Mouse (Mus musculus): Measurements from ENCODE around the gene Rgsl1.
"Not testable (repeated sequence)": the region's sequence is repeated elsewhere in the genome, so short reads cannot be mapped to it uniquely, and the experiment has no call there.

The Rgsl1 gene

GRCm38 (mm10) chr1:153844042-153844441, at the start of gene Rgsl1:
TSS of gene Rgsl1 (minus strand) at chr1:153844142.
- no peak for DNase-seq (ENCODE audit: low spot score)

GRCm38 (mm10) chr1:153891442-153891841, 47.5 kb upstream of the Rgsl1 start, which contains the start of gene Teddm1a:
TSS of gene Teddm1a (plus strand) at chr1:153891742.
- no peak for DNase-seq (ENCODE audit: low spot score)

GRCm38 (mm10) chr1:153890121-153890520, 46.2 kb upstream of the Rgsl1 start:
- no peak for DNase-seq (ENCODE audit: low spot score)

DNA sequence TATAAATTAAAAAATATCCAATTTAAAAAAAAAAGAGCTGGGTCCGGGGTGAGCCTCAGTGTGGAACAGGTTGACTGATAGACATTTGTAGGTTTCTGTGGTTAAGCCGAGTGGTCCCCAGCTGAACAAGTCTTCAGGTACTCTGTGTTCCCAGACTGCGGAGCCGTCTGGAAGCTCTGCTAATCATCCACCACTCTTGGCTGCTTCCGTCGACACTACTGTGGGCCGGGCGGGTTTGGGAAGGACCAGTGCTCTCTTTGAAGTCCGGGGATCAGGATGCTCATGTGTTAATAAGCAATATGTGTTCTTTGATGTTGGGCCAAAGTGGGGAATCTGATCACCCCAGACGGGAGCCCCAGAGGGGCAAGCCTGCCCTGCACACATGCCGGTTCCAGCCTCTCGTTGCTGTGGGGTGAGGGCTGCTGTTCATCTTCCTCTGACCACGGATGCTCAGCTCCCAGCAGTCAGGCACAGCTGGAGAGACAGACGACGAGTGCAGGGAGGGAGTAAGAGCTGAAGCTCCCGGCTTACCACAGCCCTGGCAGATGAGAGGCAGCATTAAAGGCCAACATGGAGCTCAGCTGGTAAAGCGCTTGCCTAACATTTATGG, 42.2 kb upstream of the Rgsl1 start:
- DNase-seq (ENCODE audit: low spot score), result no peak

- not testable (repeated sequence) for DNase-seq (ENCODE audit: low spot score)
These were observed 36.4 kb upstream of the Rgsl1 start for GRCm38 (mm10) chr1:153880391-153880790.

GRCm38 (mm10) chr1:153874045-153874444, 30.1 kb upstream of the Rgsl1 start, which contains the start of gene Teddm1b:
TSS of gene Teddm1b (plus strand) at chr1:153874345.
- no peak for DNase-seq (ENCODE audit: low spot score)

GRCm38 (mm10) chr1:153855946-153856345, 12.0 kb upstream of the Rgsl1 start:
- no peak for DNase-seq (ENCODE audit: low spot score)

- not testable (repeated sequence) for DNase-seq (ENCODE audit: low spot score)
These were observed 8.8 kb upstream of the Rgsl1 start for GRCm38 (mm10) chr1:153852696-153853095.

GRCm38 (mm10) chr1:153846867-153847266, 2.9 kb upstream of the Rgsl1 start:
- DNase-seq (ENCODE audit: low spot score), result no peak

- no peak for DNase-seq (ENCODE audit: low spot score)
These were observed 2.5 kb upstream of the Rgsl1 start for GRCm38 (mm10) chr1:153846420-153846819.

DNA sequence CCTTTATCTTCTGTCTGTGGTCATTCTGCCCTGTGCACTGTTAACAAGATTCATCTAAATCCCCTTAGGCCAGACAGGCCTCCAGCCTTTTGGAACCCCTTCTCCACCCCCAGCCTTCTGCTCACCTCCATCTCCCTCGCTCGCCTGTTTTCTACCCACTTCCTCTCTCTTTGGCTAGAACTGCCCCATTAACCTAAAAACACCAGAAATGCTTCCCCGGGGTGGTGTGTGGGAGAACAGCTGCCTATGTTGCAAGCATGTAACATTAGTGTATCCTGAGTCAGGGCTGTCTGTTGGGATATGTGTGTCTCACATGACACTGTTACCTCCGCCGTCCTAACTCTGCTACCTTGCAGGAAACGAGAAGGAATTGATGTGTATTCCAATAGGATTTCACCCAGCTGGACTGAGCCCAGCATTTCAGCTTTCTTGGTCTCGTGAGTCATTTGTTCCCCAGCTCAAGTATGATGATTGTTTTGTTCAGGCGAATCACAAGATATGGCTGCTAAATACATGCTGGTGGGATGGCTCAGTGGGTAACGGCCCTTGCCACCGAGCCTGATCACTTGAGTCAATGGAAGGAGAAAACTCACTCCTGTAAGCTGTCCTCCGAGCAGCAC, 1.7 kb downstream of the Rgsl1 start:
- DNase-seq (ENCODE audit: low spot score), result peak; percentile 20

DNA sequence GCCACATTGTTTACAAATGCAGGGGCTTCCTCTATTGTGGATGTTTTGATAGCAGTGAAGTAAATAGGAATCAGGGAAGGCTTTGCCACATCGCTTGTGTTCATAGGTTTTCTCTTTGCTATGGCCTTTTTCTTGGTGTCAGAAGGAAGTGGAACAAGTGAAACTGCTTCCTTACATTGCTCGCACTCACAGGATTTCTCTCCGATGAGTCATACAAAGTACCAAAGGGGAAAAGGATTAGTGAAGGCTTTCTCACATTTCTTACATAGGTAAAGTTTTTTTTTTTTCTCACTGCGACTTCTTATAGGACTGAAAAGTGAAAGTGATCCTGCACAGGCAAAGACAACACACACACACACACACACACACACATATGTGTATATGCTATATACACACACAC, 7.9 kb downstream of the Rgsl1 start:
- DNase-seq (ENCODE audit: low spot score), result no peak

DNA sequence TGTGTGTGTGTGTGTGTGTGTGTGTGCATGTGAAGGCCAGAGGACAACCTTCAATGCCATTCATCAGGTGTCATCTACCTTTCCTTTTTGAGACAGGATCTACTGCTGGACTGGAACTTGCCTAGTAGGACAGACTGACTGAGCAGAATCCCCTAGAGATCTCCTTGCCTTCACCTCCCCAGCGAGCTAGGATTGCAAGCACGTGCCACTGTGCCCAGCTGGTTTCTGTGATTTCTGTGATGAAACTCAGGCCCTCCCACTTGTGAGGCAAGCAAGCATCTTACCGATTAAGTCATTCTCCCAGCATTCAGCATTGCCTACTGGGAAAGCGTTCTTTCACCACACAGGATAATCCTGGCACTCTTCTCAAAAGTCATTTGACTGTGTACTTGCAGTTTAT, 13.2 kb downstream of the Rgsl1 start:
- no peak for DNase-seq (ENCODE audit: low spot score)

GRCm38 (mm10) chr1:153820216-153820615, 23.7 kb downstream of the Rgsl1 start:
- DNase-seq (ENCODE audit: low spot score), result no peak

DNA sequence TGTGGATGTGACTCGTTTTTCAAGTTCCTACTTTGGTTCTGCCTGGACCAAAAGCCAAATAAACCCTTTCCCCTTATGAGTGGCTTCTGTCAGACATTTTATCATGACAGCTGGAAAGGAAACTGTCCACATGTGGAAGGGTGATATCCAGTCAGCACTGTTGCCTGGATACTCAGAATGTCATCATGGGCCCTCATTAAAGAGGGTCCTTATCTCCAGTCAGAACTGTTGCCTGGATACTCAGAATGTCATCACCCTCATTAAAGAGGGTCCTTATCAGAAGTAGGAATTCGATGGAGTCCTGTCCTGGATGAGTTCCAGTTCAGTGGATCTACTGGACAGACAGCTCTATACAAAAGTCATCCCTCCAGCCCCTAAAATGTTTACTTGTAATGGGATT, 29.7 kb downstream of the Rgsl1 start:
- DNase-seq (ENCODE audit: low spot score), result no peak

DNA sequence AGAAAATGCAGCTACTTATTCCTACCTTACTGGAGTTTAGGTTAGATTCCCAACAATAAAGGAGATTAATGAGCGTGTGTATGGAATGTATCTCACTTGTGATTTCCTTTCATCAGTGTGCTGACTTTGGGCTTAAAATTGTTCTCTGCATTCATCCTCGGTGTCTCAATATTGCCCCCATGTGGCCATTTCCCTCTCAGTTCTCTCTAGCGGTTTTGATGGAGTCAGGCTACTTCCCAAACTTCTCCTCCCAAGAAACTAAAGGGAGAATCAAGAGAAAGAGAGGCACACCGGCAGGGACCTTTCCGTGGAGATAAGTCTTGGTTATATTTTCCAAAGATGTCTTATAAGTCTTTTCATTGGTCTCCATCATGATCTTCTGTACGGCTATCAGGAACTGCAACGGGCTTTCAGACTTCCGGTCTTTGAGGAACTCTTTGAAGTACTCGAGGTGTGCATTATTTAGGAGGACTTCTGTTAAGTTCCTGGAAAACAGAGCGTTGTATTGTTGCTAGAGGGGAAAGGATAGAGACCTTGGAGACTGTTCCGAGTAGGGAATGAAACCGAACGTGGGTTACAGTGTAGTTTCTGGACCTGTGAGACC, 36.5 kb downstream of the Rgsl1 start:
- peak; percentile 74 for DNase-seq (ENCODE audit: low spot score)

DNA sequence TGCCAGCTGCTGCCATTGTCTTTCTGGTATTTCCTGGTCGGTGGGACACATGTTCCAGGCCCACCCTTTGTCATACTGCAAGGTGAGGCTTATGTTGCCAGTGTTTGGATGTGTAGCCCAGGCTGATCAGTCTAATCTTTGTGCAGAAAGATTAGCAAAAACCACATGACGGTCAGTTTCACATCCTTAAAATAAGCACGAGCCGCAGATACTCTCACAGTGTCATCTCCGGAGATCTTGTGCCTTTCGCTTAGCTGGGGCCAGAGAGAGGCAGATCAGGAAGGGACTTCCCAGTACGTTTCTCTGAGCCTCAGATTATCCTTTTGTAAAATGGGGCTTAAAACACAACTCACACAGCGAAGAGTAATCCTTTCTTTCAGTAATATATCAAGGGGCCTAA, 40.4 kb downstream of the Rgsl1 start:
- DNase-seq (ENCODE audit: low spot score), result no peak

DNA sequence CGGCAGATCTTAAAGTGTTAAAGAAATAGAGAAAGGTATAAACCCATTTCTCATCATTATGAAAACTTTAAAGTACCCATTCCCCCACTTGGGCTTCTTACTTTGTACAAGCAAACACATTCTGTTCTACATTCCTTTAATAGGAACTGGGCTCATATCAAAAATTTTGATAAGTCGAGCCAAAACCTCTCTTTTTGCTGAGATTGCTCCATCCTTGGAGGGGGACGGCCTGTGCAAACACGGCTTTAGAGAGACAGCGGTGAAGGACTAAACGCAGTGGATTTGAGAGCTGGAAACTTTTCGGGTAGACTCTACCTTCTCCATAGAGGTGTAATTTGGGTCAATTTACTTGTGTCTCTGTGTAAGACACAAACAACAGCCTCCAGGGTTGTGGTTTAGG, 41.3 kb downstream of the Rgsl1 start:
- peak; percentile 18 for DNase-seq (ENCODE audit: low spot score)

- no peak for DNase-seq (ENCODE audit: low spot score)
These were observed 49.7 kb downstream of the Rgsl1 start for GRCm38 (mm10) chr1:153794241-153794640.

DNA sequence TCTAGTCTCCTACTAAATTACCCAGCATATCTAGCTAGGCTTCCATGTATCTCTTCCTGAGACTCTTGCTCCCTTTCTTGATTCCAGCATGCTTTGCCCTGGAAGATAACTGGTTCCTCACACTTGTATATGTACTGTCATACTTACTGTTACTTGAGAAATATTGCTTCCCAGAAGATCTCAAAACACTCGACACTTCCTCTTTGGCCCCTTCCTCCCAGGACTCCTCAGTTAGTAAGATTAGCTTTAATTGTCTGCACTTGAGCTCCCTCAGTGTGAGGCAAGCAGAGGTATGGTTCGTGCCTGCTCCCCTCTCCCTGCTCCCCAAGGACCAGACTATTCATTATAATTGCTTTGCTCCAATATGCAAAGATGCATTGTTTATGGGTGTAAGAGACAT, 53.2 kb downstream of the Rgsl1 start:
- no peak for DNase-seq (ENCODE audit: low spot score)

- no peak for DNase-seq (ENCODE audit: low spot score)
These were observed 58.3 kb downstream of the Rgsl1 start for GRCm38 (mm10) chr1:153785608-153786007.

DNA sequence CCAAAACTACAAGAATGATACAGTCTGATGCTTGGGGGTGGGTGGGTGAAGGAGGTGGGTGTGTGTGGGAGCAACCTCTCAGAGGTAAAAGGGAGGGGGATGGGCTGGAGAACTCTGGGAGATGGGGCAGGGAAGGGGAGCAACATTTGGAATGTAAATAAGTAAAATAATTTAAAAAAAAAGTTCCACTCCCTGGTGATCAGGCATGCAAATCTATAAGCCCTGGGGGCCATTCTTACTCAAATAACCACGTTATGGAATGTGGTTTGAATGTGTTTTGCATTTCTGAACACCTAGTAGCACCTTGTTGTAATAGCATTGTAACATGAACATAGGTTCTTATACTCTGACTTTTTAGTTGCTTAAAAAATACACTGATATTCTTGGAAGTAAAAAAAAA, 60.6 kb downstream of the Rgsl1 start:
- DNase-seq (ENCODE audit: low spot score), result no peak

GRCm38 (mm10) chr1:153778205-153778604, 65.7 kb downstream of the Rgsl1 start:
- no peak for DNase-seq (ENCODE audit: low spot score)

DNA sequence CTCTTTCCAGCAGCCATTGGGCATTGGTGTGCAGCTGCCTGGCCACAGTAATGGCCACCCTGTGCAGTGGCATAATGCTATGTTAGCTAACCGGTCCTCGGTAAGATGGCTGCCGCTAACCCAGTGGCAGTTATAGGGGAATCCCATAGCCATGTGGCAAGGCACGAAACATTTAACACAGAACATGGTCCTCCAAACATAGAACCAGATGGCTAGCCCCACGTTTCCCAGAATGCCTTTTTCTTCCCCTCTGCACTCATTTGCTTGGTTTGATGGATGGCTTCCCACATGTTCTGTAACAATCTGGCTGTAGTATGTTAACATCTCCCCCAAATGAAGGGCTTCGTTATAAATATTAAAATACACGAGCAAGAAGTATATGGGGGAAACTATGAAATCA, 67.7 kb downstream of the Rgsl1 start:
- no peak for DNase-seq (ENCODE audit: low spot score)

All from urinary bladder, postnatal 14 days (tissue).